Mouse (Mus musculus) heart, embryonic 13.5 days (tissue): Measurements from ENCODE around the gene Myh6. TPM values are rescaled to one million over a fixed set of nuclear protein-coding genes. Genes with fewer than 3 reads are reported as not detected.
"Not testable (repeated sequence)": the region's sequence is repeated elsewhere in the genome, so short reads cannot be mapped to it uniquely, and the experiment has no call there.

Source experiments
- ATAC-seq: fragments of 200-750 bp; cut with Nextera tagmentation; 2 replicates; pipeline ENCODE4 v1.8.0; 2017; ENCODE audit warnings: moderate TSS enrichment; ENCODE audit not compliant: insufficient number of reproducible peaks, low FRiP score, low TSS enrichment; ENCODE audit errors: extremely low read depth
- H3K27ac ChIP-seq: fragments of 300-500 bp; sonication (generic); replicated peaks from 2 replicates; pipeline ENCODE4 v1.5.1; 2015; ENCODE audit warnings: moderate library complexity, mild to moderate bottlenecking, inconsistent platforms
- H3K27me3 ChIP-seq: fragments of 300-500 bp; sonication (generic); replicated peaks from 2 replicates; pipeline ENCODE4 v1.6.1; 2015; ENCODE audit warnings: mild to moderate bottlenecking, inconsistent platforms
- H3K36me3 ChIP-seq: fragments of 300-500 bp; sonication (generic); 2 replicates; pipeline ENCODE4 v1.6.1; 2015; ENCODE audit warnings: mild to moderate bottlenecking, inconsistent platforms
- H3K4me1 ChIP-seq: fragments of 300-500 bp; sonication (generic); 2 replicates; pipeline ENCODE4 v1.6.1; 2015; ENCODE audit warnings: inconsistent platforms
- H3K4me2 ChIP-seq: fragments of 300-500 bp; sonication (generic); 2 replicates; pipeline ENCODE4 v1.6.1; 2015; ENCODE audit warnings: inconsistent platforms, mild to moderate bottlenecking, moderate library complexity
- H3K4me3 ChIP-seq: fragments of 300-500 bp; sonication (generic); 2 replicates; pipeline ENCODE4 v1.5.1; 2015; ENCODE audit warnings: moderate library complexity, mild to moderate bottlenecking, inconsistent platforms
- H3K9ac ChIP-seq: fragments of 300-500 bp; sonication (generic); 2 replicates; pipeline ENCODE4 v1.6.1; 2015; ENCODE audit warnings: inconsistent platforms, mild to moderate bottlenecking, moderate library complexity
- H3K9me3 ChIP-seq: fragments of 300-500 bp; sonication (generic); 2 replicates; pipeline ENCODE4 v1.6.1; 2016; ENCODE audit warnings: inconsistent platforms
- WGBS: fragments of 180-500 bp; shearing (Covaris S2); methylation state at CpG from one replicate; pipeline ENCODE4 v1.1.7; 2015; ENCODE audit warnings: mixed read lengths; 5-methylcytosine and 5-hydroxymethylcytosine counted together
- polyA plus RNA-seq: library from polyadenylated mRNA; unstranded; fragments of >200 nt; fragmentation: Nextera tagmentation; extraction: Ambion mirVana; gene quantifications from 2 replicates; pipeline ENCODE4 v1.2.1, GENCODE M21; 2015

Gene Myh6
- polyA plus RNA-seq, 1 experiment from 2014 or later: 1,858 TPM

GRCm38 (mm10) chr14:54994869-54995186, 28.1 kb upstream of the Myh6 start:
- peaks cover 52% of the 10 kb centered on the region for H3K4me1 ChIP-seq
- peaks cover 51% of the 10 kb centered on the region for H3K27me3 ChIP-seq
- no peaks in the 10 kb centered on the region for H3K9me3 ChIP-seq
- peak overlapping the region; percentile 98 for H3K27ac ChIP-seq
- peak overlapping the region; percentile 66 for H3K4me2 ChIP-seq
- H3K36me3 ChIP-seq: peaks cover 28% of the 10 kb centered on the region
- H3K9ac ChIP-seq: peak overlapping the region; percentile 96
- ATAC-seq: 0 out of 2 replicates have a peak, but pooled peaks have one; percentile 0
- peak overlapping the region; percentile 64 for H3K4me3 ChIP-seq

- Histone ChIP-seq H3K36me3 (peaks cover 32% of the 10 kb centered on the region), H3K9ac (peak within 1 kb of the TSS; percentile 96), H3K4me2 (peak within 1 kb of the TSS; percentile 66), H3K4me1 (peaks cover 52% of the 10 kb centered on the region), H3K27ac (peak within 1 kb of the TSS; percentile 98), H3K4me3 (peak within 1 kb of the TSS; percentile 64), H3K27me3 (peaks cover 51% of the 10 kb centered on the region), H3K9me3 (no peaks in the 10 kb centered on the region)
- WGBS: 27% methylated on average over 11 of the region's 11 CpGs
- ATAC-seq: peak; percentile 27; the same call in 1 of the 2 replicates
Measured at GRCm38 (mm10) chr14:54994136-54994868, 27.6 kb upstream of the Myh6 start, which contains the start of gene Myh7. Myh7 (minus strand) TSS chr14:54994626.

- no peaks in the 10 kb centered on the region for H3K9me3 ChIP-seq
- H3K36me3 ChIP-seq: peaks cover 37% of the 10 kb centered on the region
- ATAC-seq: no peak
- H3K27me3 ChIP-seq: peaks cover 51% of the 10 kb centered on the region
- peak overlapping the region; percentile 66 for H3K4me2 ChIP-seq
- 32% methylated on average over 10 of the region's 10 CpGs for WGBS
- H3K27ac ChIP-seq: peak overlapping the region; percentile 98
- H3K9ac ChIP-seq: peak overlapping the region; percentile 96
- H3K4me1 ChIP-seq: peaks cover 46% of the 10 kb centered on the region
- peak overlapping the region; percentile 64 for H3K4me3 ChIP-seq
Measured at GRCm38 (mm10) chr14:54993636-54994035, 26.9 kb upstream of the Myh6 start.

- Histone ChIP-seq H3K9ac (peak overlapping the region; percentile 96), H3K4me2 (peak overlapping the region; percentile 66), H3K4me1 (peaks cover 32% of the 10 kb centered on the region), H3K27ac (peak overlapping the region; percentile 98), H3K9me3 (no peaks in the 10 kb centered on the region), H3K27me3 (peaks cover 39% of the 10 kb centered on the region), H3K4me3 (peak overlapping the region; percentile 64), H3K36me3 (peaks cover 49% of the 10 kb centered on the region)
- no peak for ATAC-seq
- WGBS: 58% methylated on average over 10 of the region's 10 CpGs
Measured at GRCm38 (mm10) chr14:54992196-54992595, 25.5 kb upstream of the Myh6 start.

- Histone ChIP-seq H3K4me3 (peak overlapping the region; percentile 64), H3K27me3 (peaks cover 21% of the 10 kb centered on the region), H3K36me3 (peaks cover 69% of the 10 kb centered on the region), H3K27ac (peak overlapping the region; percentile 98), H3K4me2 (peak overlapping the region; percentile 66), H3K9ac (peak overlapping the region; percentile 96), H3K9me3 (no peaks in the 10 kb centered on the region), H3K4me1 (peaks cover 15% of the 10 kb centered on the region)
- 48% methylated on average over 8 of the region's 8 CpGs for WGBS
- ATAC-seq: no peak
Measured at GRCm38 (mm10) chr14:54989886-54990441, 23.2 kb upstream of the Myh6 start.

- ATAC-seq: no peak
- H3K4me2 ChIP-seq: peak overlapping the region; percentile 66
- peak overlapping the region; percentile 96 for H3K9ac ChIP-seq
- H3K9me3 ChIP-seq: no peaks in the 10 kb centered on the region
- peaks cover 80% of the 10 kb centered on the region for H3K36me3 ChIP-seq
- peaks cover 7% of the 10 kb centered on the region for H3K4me1 ChIP-seq
- peak overlapping the region; percentile 98 for H3K27ac ChIP-seq
- 60% methylated on average over 13 of the region's 13 CpGs for WGBS
- peaks cover 12% of the 10 kb centered on the region; the same call in 1 of the 2 replicates for H3K27me3 ChIP-seq
- H3K4me3 ChIP-seq: peak overlapping the region; percentile 64
Measured at GRCm38 (mm10) chr14:54988882-54989281, 22.2 kb upstream of the Myh6 start.

- not testable (repeated sequence) for ATAC-seq, H3K4me1 ChIP-seq, H3K9me3 ChIP-seq
- 54% methylated on average over 9 of the region's 9 CpGs for WGBS
- H3K36me3 ChIP-seq: peaks cover 85% of the 10 kb centered on the region
- peak overlapping the region; percentile 66 for H3K4me2 ChIP-seq
- H3K27me3 ChIP-seq: peaks cover 12% of the 10 kb centered on the region; the same call in 1 of the 2 replicates
- H3K4me3 ChIP-seq: peak overlapping the region; percentile 64
- peak overlapping the region; percentile 96 for H3K9ac ChIP-seq
- H3K27ac ChIP-seq: peak overlapping the region; percentile 98
Measured at GRCm38 (mm10) chr14:54988350-54988874, 21.7 kb upstream of the Myh6 start.

- Histone ChIP-seq H3K9me3 (no peaks in the 10 kb centered on the region), H3K9ac (peak overlapping the region; percentile 96), H3K4me1 (peaks cover 17% of the 10 kb centered on the region; the same call in 1 of the 2 replicates), H3K4me3 (peak overlapping the region; percentile 64), H3K27me3 (0 out of 2 replicates have a peak, but pooled peaks cover 5% of the 10 kb centered on the region), H3K4me2 (peak overlapping the region; percentile 66), H3K27ac (peak overlapping the region; percentile 98), H3K36me3 (peaks cover 85% of the 10 kb centered on the region)
- WGBS: 72% methylated on average over 7 of the region's 7 CpGs
- ATAC-seq: no peak
Measured at GRCm38 (mm10) chr14:54981934-54982333, 15.2 kb upstream of the Myh6 start.

GRCm38 (mm10) chr14:54978664-54979063, 11.9 kb upstream of the Myh6 start:
- Histone ChIP-seq H3K4me1 (peaks cover 28% of the 10 kb centered on the region), H3K9ac (peak overlapping the region; percentile 79), H3K27me3 (peaks cover 10% of the 10 kb centered on the region), H3K27ac (peak overlapping the region; percentile 72), H3K36me3 (peaks cover 87% of the 10 kb centered on the region), H3K9me3 (no peaks in the 10 kb centered on the region), H3K4me3 (peak overlapping the region; percentile 22), H3K4me2 (peak overlapping the region; percentile 51)
- 61% methylated on average over 8 of the region's 8 CpGs for WGBS
- ATAC-seq: no peak

GRCm38 (mm10) chr14:54976633-54977032, 9.9 kb upstream of the Myh6 start, which contains the start of gene Gm17428:
Gm17428 (plus strand) TSS chr14:54976933.
- peaks cover 10% of the 10 kb centered on the region for H3K27me3 ChIP-seq
- H3K4me1 ChIP-seq: peaks cover 40% of the 10 kb centered on the region
- WGBS: 50% methylated on average over 1 of the region's 1 CpGs
- H3K4me2 ChIP-seq: peak within 1 kb of the TSS; percentile 8; the same call in 1 of the 2 replicates
- ATAC-seq: no peak
- peaks cover 87% of the 10 kb centered on the region for H3K36me3 ChIP-seq
- H3K4me3 ChIP-seq: no peak within 1 kb of the TSS
- peak within 1 kb of the TSS; percentile 79 for H3K9ac ChIP-seq
- H3K27ac ChIP-seq: peak within 1 kb of the TSS; percentile 90
- H3K9me3 ChIP-seq: no peaks in the 10 kb centered on the region

GRCm38 (mm10) chr14:54974068-54974791, 7.5 kb upstream of the Myh6 start:
- Histone ChIP-seq H3K36me3 (peaks cover 89% of the 10 kb centered on the region), H3K4me3 (no peak overlapping the region), H3K4me2 (no peak overlapping the region), H3K27ac (peak overlapping the region; percentile 90), H3K9ac (peak overlapping the region; percentile 67), H3K27me3 (peaks cover 10% of the 10 kb centered on the region), H3K4me1 (peaks cover 56% of the 10 kb centered on the region), H3K9me3 (no peaks in the 10 kb centered on the region)
- 71% methylated on average over 6 of the region's 6 CpGs for WGBS
- no peak for ATAC-seq
